Mouse (Mus musculus) A20 (cell line): Measurements from ENCODE around the gene Vasn.

Experiments used
- DNase-seq: peaks from one replicate; pipeline ENCODE4 v3.0.0-alpha.2; 2011; ENCODE audit warnings: low read depth, low spot score

The Vasn gene

DNA sequence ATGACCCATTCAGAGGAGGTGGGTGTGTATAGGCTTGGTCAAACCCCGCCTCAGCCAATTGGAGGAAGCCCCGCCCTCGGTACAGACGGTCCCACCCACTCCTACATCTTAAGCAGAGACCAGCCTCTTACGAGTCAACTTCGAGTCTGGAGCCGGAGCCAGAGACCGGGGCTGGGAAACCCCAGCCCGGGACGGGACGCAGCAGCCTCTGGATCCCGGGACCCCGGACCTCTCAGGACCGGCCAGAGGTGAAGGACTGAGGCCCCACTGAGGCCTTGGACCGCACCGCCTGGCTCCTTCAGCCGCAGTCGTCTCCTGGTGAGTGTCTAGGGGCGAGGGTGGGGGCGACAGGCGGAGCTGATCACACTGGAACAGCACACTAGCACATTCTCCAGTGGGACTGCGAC, at the start of gene Vasn, which contains the start of gene Dnaja3:
Vasn (plus strand) TSS at position 111 of the 407 bp plus-strand sequence.
Dnaja3 (plus strand) TSS at position 159 of the 407 bp plus-strand sequence.
- DNase-seq, result peak; percentile 91

DNA sequence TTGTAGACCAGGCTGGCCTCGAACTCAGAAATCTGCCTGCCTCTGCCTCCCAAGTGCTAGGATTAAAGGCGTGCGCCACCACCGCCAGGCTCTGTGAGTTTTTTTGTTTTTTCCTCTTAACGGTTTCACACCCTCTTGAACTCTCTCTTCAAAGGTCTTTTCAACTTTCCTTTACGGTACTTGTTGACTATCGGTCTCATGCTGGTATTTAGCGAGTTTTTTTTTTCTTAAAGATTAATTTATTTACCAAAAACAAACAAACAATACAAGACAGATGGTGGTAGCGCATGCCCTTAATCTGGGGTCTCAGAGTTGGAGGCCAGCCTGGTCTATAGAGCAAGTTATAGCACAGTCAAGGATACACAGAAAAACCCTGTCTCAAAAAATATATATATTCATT, 49.5 kb upstream of the Vasn start:
- peak; percentile 27 for DNase-seq

DNA sequence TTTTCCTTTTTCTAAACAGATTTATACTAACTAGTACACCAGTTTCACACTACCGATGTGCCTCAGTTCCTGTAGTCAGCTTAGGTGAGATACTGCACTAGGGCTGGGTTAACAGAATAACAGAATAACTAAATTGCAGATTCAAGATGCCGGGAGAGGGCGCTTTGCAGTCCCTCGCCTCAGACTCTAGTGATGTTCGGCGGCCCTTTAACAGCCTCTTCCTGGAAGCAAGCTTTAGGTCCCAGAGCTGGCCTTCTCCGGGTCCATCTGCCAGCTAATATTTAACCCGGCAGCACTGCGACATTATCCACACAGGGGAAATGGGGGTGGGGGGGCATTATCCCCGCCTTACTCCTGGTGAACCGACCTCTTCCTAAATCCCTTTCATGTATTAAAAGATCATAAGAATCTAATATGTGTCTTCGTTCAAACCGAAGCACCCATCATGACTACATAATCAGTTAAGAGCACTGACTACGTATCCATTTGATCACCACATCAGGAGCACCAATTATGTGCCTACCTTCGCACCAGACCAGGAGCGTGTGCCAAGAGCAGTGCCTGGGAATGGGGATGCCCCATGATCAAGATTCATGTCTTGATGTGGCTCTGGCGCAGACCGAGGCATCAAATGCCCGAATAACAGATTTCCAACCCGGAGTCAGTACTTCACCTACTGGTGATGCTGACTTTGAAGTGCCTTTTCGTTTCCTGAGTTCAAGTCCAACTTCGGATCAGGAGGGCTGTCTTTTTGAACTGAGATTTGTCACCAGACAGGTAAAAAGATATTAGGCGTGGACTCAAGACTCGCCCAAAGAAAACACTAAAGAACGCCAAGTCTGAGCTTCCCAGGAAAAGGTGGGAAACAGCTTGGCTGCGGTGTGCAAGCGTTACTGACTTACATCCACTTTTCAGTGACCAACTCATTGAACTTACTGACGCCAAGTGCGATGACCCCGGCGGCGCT, 46.5 kb upstream of the Vasn start:
- DNase-seq, result peak; percentile 65

DNA sequence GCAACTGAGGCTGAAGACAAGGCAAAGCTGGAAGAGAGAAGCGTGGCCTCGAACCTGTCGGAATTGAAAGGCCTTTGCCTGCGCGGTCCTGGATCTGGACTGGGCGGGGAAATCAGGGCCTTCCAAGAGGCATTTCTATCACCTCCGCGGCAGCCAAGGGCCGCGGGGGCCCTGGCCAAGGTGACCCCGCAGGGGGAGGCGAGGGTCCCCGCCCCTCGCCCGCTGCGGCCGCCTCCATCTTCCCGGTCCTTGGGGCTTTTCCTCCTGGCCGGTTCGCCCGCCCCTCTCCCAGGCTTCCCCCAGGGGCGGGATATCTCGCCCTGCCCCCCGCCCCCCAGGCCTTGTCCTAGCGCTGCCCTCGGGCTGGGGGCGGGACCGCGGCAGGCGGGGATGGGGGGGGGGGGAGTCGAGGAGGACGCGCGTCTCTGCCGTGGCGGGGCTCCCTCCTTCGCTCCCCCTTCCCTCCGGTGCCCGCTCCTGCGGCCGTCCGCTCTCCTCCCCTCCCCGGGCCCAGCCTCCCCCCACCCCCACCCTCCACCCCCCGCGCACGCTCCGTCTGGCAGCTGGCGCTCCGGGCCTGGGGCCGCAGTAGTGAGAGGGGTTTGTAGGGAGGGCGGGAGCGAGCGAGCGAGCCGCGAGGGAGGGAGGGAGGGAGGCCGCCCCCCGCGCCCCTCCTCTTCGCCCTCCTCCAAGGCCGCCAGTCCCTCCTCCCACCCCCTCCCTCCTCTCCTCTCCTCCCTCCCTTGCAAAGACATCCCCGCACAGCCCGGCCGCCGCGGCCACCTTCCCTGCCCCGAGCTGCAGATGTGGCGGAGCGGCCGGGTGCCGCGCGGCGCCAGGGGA, 45.5 kb upstream of the Vasn start, which contains the start of gene Glis2:
Glis2 (plus strand) TSS at position 743 of the 843 bp plus-strand sequence.
- peak; percentile 74 for DNase-seq

DNA sequence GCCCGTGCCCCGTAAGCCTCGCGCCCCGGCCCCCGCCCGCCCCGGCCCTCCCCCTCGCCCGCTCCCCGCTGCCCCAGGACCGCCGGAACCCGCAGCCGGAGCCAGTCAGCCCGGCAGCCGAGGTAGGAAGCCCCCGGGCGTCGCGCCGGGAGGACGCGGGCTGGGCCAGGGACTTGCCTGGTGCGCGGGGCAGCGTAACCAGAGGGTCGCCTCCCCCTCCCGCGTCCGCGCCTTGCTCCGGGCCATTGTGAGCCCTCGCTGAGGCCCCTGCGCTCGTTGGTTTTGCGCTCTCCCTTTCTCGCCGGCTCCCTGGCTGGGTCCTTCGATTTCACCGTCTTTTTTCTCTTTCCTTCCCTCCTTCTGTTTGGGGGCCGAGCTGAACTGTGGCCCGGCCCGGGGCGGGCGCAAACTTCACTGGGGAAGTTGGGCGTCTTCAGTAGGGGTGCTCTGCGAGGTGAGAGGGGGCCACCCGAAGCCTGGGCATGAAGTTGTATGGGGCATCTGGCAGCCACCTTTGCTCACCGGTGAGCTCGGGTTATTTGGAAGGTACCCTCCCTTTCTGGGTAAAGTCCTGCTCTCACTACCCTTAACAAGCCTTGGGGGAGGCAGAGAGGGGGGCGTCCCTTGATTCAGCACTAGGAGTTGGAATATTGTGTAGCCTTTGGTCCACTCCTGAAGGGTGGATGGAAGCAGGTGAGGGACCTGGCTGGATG, 44.8 kb upstream of the Vasn start:
- peak; percentile 53 for DNase-seq

DNA sequence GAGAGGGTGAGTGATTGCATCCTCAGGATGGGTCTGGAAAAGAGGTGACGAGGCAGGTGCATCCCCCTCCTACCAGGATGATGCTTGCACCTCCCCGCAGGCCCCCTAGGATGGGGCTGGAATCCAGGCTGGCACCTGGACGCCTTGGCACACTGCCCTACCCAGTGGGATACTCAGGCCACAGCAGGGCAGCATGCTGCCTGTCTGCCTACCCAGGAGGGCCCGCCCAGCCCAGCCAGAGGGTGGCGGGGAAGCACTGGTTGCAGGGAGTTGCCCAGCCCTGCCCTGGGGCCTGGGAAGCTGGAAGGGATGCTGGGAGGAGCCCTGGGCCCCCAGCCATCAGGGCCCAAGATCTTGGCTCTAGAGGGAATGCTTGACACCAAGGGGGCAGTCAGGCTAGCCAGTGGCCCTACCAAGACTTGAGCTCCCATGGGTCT, 44.2 kb upstream of the Vasn start:
- DNase-seq, result no peak

DNA sequence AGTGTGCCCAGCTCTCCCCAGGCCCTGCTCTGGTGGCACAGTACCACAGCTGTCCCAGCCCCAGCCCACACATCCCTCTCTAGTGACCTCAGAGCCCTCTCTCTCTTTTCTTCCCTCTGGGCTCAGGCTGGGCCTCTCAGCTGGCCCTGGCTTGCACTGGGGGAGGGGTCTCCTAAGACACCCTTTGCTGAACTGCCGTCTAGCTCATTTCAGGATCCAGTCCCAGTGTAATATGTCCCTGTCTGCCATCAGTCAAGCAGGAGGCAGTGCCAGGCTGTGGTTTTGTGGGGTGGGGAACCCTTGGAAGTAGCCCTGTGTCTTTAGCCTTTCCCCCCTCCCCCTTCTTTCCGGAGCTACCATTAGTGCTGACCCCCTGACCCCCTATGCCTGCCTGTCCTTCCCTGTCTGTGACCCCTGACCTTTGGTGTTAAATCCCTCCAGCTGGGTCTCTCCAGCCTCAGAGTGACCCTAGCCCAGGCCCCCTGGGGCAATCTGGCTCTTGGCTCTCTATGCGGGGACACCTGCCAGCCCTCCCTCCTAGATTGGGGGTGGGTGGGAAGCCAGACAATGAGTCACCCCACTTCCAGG, 43.5 kb upstream of the Vasn start:
- no peak for DNase-seq

DNA sequence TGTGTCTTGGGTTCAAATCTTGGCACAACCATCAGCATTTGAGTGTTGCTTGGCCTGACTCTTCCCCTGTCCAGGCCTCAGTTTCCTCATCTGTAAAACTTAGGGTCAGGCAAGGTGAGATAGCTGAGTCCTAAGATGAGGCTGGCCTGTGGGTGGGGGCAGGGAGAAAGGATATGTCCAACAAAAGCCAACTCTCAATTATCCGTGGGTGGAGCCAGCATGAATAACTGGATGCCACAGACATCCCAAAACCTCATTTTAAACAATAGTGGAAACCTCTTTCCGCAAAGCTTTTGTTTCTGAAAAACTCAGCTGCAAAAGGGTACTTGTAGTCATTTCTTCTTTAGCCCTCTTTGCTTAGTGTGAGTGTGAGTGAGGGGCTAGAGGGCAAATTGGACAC, 42.9 kb upstream of the Vasn start:
- DNase-seq, result no peak

DNA sequence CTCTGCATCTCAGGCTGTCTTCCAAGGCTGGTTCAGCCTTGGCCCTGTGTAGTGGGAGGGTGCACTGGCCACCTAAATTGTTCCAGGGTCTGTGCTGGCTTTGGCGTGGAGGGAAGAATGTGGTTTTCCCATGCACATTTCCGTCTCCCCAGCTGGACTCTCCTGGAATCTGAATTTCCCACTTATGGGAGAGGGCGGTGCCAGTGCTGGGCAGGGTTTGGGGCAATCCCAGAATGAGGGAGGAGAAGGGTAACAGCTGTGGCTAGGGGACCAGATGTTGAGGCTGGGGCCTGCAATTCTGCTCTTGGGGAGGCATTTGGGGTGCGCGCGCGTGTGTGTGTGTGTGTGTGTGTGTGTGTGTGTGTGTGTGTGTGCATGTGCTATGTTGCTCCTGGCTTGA, 42.4 kb upstream of the Vasn start:
- no peak for DNase-seq

DNA sequence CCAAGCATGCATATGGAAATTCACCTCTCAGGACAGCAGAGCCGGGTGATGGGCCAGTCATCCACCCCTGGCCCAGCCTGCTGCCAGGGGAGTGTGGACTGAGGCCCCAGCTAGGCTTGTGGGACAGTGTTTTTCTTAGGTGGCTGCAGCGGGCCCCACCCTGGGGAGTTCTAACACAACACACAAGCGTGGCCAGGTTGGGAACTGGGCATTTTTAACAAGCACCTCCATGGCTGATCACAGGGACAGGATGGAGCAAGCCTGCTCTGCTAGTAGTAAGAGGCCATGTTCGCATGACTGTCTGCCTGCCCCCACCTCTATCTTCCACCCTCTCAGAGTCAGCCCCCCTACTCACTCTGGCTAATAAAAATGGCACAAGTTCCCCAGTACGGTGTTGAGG, 41.7 kb upstream of the Vasn start:
- DNase-seq, result no peak

DNA sequence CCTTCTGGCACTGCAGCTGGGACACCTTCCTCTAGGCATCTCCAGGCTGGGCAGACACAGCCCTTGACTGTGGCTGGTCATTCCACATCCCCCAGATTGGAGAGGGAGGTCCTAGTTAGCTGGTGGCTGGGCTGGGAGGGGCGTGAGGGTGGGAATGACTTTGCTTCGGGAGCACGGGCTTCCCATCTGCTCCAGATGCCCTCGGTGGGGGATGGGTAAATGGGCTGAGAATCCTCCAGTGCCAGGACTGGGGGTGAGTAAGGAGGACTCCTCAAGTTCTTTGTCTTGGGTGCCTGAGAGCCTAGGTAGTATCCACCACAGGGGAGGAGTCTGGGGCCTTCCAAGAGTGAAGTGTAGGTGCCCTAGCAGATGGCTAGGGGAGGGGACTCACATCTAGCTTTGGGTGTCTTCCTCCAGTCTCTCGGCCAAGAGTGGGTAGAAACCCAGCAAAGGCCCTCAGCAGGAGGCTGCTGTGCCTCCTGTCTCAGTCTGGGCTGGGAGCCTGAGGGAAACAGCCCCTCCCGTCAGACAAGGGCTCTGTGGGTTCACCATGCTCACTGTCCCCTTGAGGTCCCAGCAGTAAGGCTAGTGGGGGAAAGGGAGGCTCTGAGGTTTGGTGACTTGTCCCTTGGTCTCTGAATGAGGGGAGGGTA, 40.7 kb upstream of the Vasn start:
- no peak for DNase-seq

DNA sequence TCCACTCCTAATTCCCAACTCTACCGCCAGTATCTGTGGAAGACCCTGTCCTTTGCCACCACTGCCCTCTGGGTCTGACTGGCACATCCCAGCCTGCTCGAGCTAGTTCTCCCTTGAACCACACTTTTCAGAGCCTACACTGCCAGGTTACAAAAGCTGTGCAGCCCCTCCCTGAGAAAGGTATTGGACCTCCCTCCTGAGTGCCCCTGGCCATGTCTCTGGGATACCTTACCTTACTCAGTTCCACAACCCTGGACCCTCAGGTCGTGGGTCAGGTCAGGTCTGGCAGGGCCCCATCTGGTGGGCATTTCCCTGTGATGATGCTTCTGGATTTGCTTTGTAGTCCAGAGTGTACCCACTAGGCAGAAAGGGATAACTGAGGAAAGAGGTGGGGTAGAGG, 40.1 kb upstream of the Vasn start:
- no peak for DNase-seq

DNA sequence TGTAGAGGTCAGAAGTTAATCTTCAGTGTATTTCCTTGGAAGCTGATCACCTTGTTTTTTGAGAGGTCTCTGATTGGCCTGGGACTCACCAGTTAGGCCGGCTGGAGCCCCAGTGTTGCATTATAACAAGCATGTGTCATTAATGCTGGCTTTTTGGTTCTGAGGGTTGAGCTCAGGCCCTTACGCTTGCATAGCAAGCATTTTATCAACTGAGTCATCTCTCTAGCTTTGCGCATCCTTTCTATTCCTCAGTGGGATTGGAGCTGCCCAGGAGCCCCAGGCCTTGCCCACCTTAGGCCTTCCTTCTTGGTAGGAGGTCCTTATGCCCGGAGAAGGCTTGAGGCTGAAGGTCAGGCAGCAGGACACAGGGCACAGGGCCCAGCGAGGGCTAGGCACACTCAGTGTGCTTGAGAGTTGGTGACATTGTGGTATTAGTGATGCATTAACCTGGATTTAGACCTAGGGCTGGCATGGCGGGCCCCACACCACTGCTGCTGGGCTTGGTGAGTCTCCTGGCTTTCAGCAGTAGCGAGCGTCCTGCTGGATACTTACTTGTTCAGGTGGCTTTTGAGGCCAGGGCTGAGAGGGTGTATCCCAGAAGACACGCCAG, 38.9 kb upstream of the Vasn start:
- DNase-seq, result no peak

DNA sequence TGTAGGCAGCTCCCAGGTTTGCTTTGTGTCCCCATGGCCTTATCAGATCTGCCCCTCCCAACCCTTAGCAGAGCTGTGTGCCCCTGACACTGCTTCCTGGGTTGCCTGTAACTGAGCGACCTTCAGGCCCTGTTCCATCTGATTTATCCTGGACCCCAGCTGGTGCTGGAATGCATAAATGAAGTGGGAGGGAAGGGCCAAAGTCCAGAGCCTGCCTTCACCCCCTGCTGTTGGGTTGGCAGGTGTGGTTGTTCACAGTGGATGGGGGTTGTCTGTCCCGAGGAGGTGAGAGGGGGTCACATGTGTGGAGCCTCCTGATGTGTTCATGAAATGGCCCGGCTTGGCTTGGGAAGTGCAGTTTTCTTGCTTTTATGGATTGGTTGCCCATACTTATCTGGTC, 37.6 kb upstream of the Vasn start:
- DNase-seq, result no peak

DNA sequence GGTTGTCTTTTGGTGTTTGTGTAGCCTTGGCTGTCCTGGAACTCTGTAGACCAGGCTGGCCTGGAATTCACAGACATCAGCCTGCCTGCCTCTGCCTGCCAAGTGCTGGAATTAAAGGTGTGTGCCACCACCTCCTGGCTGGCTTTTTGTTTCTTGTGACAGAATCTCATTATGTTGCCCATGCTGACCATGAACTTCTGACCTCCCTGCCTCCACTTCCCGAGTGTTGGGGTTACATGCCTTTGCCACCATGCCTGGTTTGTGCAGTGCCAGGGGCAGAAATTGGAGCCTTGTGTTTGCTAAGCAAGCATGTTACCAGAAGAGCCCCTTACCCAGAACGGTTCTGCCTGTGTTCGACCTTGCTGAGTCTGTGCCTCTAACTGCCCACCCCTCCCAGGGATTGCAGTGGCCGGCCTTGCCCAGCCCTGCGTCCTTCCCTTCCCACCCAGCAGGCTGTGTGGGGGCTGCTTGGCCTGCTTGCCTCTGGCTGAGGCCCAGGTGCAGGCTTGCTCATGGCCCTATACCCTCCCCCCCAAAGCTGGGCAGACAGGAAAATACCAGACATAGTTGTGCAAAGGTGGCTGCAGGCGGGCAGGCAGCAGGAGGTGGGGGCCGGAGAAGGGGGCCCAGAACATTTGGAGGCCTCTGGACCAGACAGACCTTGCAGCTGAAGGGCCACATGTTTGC, 36.8 kb upstream of the Vasn start:
- DNase-seq, result no peak

DNA sequence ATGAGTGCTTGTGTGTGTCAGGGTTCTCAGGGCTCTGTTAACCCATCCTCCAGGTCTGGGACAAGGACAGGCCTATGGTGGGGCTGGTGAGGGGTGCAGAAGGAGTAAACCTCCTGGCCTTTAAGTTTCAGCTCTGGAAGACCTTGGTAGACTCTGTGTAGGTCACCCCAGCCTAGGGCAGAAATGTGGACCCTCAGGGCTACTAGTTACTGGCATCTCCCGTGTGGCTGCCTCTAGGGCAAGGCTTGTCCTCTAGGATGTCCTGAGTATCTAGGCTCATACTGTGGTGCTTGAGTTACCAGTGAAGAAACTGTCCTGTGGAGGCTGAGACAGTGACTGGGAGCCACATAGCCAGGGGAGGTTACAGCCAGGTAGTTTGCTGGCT, 36.3 kb upstream of the Vasn start:
- no peak for DNase-seq

DNA sequence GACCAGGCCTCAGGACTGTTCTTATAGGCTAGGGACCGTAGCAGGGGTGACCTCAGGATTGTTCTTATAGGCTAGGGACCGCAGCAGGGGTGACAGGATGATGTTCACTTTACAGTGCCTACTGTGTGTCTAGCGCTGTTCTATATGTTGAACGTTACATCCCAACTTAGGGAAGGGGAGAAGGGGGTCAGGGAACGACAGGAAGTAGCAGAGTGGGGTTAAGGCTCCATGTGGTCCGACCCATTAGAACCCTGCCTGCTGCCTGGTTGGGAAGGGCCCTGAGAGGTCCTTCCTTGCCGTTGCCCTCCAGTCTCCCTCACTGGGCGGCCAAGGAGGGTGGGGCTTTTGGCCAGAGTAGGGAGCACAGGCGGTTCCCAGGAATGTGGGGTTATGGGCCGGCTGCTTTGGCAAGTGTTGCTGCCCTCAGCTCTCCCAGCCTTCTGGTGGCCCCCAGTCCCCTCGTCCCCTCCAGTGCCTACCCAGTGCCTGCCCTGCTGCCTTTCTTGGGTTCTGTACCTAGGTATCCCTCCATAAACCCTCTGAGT, 35.4 kb upstream of the Vasn start:
- DNase-seq, result no peak

DNA sequence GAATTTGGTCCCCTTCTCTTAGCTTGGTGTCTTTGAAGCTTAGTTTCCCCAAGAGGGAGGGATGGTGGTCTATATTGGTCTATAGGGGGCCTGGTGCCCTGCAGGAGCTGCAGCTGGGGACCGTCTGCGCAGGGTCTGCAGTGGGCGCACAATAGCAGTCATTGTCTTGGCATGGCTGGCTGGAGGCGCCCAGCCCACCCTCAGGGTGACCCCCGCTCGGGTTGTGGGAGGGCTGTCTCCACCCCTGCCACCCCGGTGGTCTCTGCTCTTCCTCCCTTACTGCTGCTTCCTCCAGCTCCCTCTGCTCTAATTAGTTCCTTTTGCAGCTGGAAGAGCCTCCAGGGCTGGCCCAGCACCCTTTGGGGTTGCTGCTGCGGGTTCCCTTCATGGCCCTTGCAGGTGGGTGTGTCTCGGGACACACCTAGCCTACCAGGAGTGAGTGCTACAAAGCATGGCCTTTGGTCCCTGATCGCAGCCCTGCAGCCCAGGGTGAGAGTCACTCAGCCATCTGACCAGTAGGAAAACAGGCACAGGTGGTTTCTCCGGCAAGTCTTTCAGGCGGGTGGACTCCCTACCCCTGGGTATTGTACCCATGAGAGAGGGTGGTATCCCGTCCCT, 34.1 kb upstream of the Vasn start:
- DNase-seq, result no peak
